Mouse (Mus musculus) embryo, embryonic 11 days (tissue): ENCODE measurements at regions not wholly inside any gene's neighbourhood (a gene's known extent, or its start where the extent isn't known, plus 50 kb on each side); places are given as distances from the start of the nearest gene placed in this dataset.

Source experiments
- DNase-seq: peaks from one replicate; pipeline ENCODE4 v3.0.0-alpha.2; 2015

DNA sequence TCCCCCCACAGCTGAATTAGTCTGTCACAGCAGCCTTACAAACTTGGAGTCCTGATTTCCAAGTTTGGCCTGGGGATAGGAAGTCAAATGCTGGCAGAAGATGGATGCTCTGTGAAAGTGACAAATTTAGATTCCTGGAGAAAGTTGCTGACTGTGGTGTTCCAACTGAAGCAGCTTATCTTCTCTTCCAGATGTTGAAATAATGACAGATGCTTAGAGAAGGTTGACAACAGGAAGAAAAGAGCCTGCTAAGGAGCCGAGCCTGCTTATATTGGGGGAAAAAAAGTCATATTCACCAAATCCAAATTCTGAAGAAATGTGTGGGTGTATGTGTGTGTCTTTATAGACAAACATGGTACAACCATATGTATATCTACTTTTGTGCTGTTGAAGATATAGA is 1380.4 kb upstream of the Cdh8 start:
- DNase-seq = no peak

DNA sequence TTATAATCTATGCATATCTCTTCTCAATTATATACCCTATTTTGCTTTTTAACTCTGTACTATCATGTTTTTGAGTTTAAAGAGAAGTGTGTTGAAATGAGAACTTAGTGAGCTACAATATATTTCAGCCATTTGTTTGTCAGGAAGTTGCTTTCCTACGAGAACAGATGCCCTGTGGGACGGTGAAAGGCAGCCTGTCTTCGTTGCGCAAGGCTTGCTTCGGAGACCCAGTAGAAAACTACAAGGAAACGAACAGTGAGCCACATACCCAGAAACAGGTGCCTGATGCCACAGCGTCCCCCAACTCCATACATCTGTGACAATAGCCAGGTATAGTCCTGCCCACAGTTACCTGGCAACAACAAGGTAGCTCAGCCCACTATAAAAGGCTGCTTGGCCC is 1377.7 kb upstream of the Cdh8 start:
- DNase-seq = no peak

DNA sequence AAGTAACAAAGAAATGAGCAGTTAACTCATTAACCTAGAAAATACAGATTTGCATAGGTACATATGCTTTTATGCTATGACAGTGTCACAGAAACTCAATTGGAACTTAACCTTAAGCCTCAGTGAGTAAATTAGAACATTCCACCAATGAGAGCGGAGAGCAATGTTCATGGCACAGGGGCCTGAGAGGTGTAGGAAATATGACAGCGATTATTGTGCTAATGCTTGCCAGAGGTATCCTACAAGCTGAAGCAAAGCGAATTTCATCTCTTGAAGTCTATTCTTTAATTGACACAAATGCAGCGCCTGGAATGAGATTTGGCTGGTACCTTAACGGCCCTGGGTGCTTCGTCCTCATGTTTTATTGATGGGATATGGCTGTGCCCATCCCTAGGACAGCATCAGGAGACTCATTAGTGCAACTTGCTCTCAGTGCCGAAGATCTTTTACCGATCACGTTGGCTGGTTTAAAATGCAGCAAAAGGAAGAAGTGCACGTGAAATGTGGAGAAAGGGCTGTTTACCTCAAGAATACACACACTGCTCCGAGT is 1374.4 kb upstream of the Cdh8 start:
- no peak for DNase-seq

DNA sequence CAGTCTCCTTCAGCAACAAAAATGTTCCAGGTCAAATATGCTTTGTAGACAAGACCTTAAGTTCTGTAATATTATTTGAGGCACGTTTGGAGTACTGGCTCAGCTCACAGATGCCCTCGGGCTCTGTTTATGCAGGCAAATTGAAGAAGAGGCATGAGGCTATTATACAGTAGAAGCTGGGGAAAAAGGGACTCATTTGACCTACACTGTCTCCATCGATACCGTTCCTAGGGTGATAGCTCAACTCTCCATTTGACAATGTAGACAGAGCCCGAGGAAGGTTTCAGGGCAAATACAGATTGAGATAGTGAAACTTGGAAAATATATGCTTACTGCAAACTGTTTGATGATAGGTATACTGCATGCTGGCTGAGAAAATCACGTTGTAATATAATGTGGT is 1371.9 kb upstream of the Cdh8 start:
- no peak for DNase-seq

DNA sequence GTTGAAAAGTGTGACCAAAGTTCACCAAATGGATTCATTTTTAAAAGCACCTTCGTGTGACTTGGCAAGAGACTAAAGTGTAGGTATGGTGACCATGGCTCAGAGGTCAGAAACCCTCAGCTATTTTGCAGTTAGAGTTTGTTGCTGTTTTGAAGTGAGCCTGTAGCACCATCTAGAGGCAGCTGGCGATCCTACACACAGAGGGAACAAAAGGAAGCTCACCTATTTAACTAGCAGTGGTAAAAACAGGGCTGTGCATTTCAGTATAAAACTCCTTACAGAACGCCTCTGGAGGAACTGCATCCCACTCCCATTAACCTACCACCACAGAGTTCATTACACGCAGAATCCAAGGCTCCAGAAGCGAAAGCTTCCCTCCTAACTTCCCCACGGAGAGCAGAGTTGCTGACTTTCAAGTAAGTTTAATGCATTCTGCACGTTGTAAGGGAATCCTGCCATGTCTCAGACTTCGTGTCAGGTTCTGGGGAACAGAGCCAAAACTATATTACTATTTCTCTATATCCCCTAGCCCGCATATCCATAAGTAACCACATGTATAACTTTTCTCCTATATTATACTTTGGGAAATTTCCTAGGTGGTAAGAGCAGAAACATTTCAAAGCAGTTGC is 1356.6 kb upstream of the Cdh8 start:
- peak; percentile 71 for DNase-seq

DNA sequence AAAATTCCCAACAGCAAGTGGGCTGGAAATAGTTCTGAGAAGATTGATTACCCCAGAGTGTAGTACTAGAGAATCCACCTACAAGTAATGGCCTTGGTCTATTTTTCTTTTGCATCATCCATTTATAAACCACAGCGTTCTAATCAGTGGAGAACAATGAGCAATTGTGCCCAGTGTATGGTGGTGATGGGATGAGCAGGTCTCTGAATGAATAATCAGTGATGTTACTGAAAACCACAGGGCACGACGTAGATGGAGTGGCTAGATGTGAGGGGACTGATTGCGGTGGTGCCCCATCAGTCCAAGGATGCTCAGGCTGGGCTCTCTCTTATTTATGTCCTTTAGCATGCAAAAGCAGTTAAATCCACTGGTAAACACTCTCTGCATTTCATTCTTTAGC is 1353.3 kb upstream of the Cdh8 start:
- DNase-seq = no peak

DNA sequence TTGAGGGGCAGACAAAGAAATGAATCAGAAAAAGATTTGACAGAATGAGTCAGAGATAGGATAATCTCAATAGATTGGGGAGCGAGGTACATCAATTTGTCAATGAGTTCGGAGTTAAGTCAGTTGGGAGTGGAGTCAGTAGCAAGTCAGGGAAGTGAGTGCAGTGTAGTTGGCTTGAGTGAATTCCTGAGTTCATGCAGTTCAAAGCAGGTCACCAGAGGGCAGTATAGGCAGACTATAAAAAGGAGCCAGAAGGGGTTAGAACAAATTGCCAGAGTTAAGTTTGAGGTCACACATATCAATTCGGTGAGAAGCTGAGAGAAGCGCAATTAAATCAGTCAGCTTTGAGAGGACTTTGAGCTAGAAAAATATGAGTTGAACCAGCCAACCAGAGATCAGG is 1317.7 kb upstream of the Cdh8 start:
- peak; percentile 7 for DNase-seq

DNA sequence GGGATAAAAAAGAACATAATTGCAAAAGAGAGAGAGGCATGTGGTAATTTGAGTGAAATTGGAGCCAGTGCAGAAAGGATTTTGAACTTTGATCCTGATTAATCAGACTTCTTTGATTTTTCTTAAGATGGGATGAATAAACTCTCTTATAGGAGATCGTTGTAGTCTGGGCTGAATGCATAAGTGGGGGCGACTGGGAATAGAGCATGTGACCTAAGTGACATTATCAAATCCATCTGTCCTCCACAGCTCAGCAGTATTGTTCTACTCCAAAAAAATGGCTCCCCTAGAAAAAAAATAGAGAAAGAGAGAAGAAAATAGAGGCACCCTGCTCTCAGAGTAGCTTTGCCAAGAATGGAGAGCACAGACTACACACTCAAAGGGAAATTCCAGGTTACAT is 1286.1 kb upstream of the Cdh8 start:
- DNase-seq = no peak

DNA sequence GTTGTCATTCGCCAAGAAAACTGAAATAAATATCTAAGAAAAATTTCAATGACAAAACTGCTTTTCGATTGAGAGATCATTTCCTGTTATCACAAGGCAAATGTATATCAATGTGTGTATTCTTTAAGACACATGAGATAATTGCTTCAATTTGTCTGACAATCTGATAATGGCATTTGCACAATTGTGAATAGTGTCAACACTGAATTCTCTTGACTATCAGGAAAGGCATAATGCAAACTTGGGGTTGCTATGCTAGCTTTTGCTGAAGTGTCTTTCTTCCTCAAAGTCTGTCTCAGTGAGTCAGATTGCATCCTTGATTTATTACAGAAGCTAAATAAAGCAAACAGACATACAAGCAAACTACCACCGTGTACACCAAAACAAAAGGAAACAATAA is 1278.8 kb upstream of the Cdh8 start:
- DNase-seq = no peak

DNA sequence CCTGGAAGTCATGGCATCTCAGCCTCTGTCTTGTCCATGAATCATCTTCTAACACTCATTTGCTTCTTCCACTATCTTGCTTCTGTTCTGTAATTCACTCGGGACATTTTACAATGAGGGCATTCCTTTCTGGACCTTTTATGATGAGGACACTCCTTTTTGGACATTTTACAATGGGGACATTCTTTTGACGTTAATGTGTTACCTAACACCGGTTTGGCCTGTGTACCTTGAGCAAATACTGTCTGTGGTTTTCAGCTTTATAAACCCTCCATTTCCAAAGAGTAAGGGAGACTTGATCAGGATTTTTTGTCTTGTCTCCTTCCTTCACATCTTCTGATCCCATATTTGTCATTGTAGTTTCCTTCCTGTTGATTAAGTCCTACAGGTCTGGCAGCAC is 1262.3 kb upstream of the Cdh8 start:
- no peak for DNase-seq
